Comparison of ENCODE assay signal across 8 mouse cellular contexts in genomic region chr5:35894295-35895047, GRCm38 (mm10). TPM values are rescaled to one million over a fixed set of nuclear protein-coding genes. Genes with fewer than 3 reads are reported as not detected.
A peak's percentile ranks its signal among the peaks of the same experiment; 100 is the strongest.
DNase-seq lines count a peak whose midpoint lies in the region; ATAC-seq and TF ChIP-seq lines count a peak whose summit lies in the region.

No protein-coding gene starts in this region.

- H3K4me3 ChIP-seq in embryonic facial prominence, embryonic 11.5 days (ENCODE audit: low read depth, low read length): peak overlapping the region; percentile 84
- H3K4me3 ChIP-seq in heart, embryonic 14.5 days (ENCODE audit: control insufficient read depth in 1 of 2, insufficient read depth in 1 of 2, low read depth in 1 of 2, low read length in 2 of 2): peak overlapping the region; percentile 68 to 77
- peak overlapping the region; percentile 73 for H3K4me3 ChIP-seq in kidney, postnatal 0 days (replicated peaks; ENCODE audit: low read depth, low read length)

- no peak overlapping the region for H3K27ac ChIP-seq in embryonic facial prominence, embryonic 11.5 days (replicated peaks; ENCODE audit: low read depth, low read length)
- H3K27ac ChIP-seq in heart, embryonic 14.5 days (replicated peaks in 1 of 2; ENCODE audit: control insufficient read depth in 1 of 2, insufficient read depth in 1 of 2, low read depth in 2 of 2, low read length in 2 of 2): peak overlapping the region; percentile 78 to 85
- H3K27ac ChIP-seq in kidney, postnatal 0 days: peak overlapping the region; percentile 81

- H3K9me3 ChIP-seq in embryonic facial prominence, embryonic 11.5 days (replicated peaks; ENCODE audit: control insufficient read depth, low read length): no peaks in the 10 kb centered on the region
- H3K9me3 ChIP-seq in heart, embryonic 14.5 days (ENCODE audit: control insufficient read depth, low read length): no peaks in the 10 kb centered on the region
- H3K9me3 ChIP-seq in kidney, postnatal 0 days (replicated peaks; ENCODE audit: low read length): no peaks in the 10 kb centered on the region

- peak overlapping the region; percentile 89 for H3K9ac ChIP-seq in embryonic facial prominence, embryonic 11.5 days (replicated peaks; ENCODE audit: low read length)
- H3K9ac ChIP-seq in heart, embryonic 14.5 days (ENCODE audit: low read length): peak overlapping the region; percentile 97
- H3K9ac ChIP-seq in kidney, postnatal 0 days (ENCODE audit: low read depth, low read length): peak overlapping the region; percentile 80

- 0 out of 2 replicates have a peak, but pooled peaks have one; percentile 2 for ATAC-seq in embryonic facial prominence, embryonic 11.5 days (replicated peaks; ENCODE audit: insufficient number of reproducible peaks, low FRiP score, low TSS enrichment, low read depth)
- ATAC-seq in heart, embryonic 14.5 days (ENCODE audit: insufficient number of reproducible peaks, insufficient read depth, low FRiP score, low read depth): no peak
- ATAC-seq in kidney, postnatal 0 days (replicated peaks; ENCODE audit: low FRiP score, low read depth): no peak

- H3K4me2 ChIP-seq in embryonic facial prominence, embryonic 11.5 days (ENCODE audit: low read depth, low read length): peak overlapping the region; percentile 94
- peak overlapping the region; percentile 88 for H3K4me2 ChIP-seq in heart, embryonic 14.5 days (ENCODE audit: low read length)
- peak overlapping the region; percentile 67 for H3K4me2 ChIP-seq in kidney, postnatal 0 days (ENCODE audit: low read length)

- no peaks in the 10 kb centered on the region for H3K4me1 ChIP-seq in embryonic facial prominence, embryonic 11.5 days (ENCODE audit: control insufficient read depth, insufficient read depth, low read length)
- peaks cover 23 to 35% of the 10 kb centered on the region in 2 experiments for H3K4me1 ChIP-seq in heart, embryonic 14.5 days (ENCODE audit: control insufficient read depth in 2 of 2, insufficient read depth in 2 of 2, low read length in 2 of 2)
- peaks cover 15% of the 10 kb centered on the region for H3K4me1 ChIP-seq in kidney, postnatal 0 days (replicated peaks; ENCODE audit: insufficient read depth, low read length)

- H3K36me3 ChIP-seq in embryonic facial prominence, embryonic 11.5 days (replicated peaks; ENCODE audit: control insufficient read depth, insufficient read depth, low read depth, low read length): no peaks in the 10 kb centered on the region
- no peaks in the 10 kb centered on the region for H3K36me3 ChIP-seq in heart, embryonic 14.5 days (ENCODE audit: control insufficient read depth, insufficient read depth, low read length)
- H3K36me3 ChIP-seq in kidney, postnatal 0 days (ENCODE audit: insufficient read depth, low read length): no peaks in the 10 kb centered on the region

- no peak for TF ChIP-seq CTCF in kidney, postnatal 0 days (IDR thresholded peaks at IDR 0.05; ENCODE audit: low read depth)

- WGBS in embryonic facial prominence, embryonic 11.5 days: 6% methylated on average over 30 of the region's 30 CpGs
- 2% methylated on average over 30 of the region's 30 CpGs for WGBS in heart, embryonic 14.5 days
- WGBS in kidney, postnatal 0 days: 4% methylated on average over 30 of the region's 30 CpGs

- peak; percentile 49 to 62 for DNase-seq in cerebellum, postnatal 10 days
- no peak for DNase-seq in cerebellum, postnatal 36 days
- DNase-seq in embryonic facial prominence, embryonic 11.5 days (ENCODE audit: low spot score): peak; percentile 33
- peak; percentile 78 for DNase-seq in kidney, postnatal 0 days (ENCODE audit: low spot score)
- DNase-seq in lung, postnatal 4 days: peak; percentile 31 to 68
- DNase-seq in right cerebral cortex, postnatal 4 days: no peak
- no peak for DNase-seq in layer of hippocampus, adult 9-11 months

- no peaks in the 10 kb centered on the region for H3K27me3 ChIP-seq in embryonic facial prominence, embryonic 11.5 days (ENCODE audit: control insufficient read depth, insufficient read depth, low read length)
- no peaks in the 10 kb centered on the region for H3K27me3 ChIP-seq in heart, embryonic 14.5 days (ENCODE audit: control insufficient read depth, insufficient read depth, low read length)
- no peaks in the 10 kb centered on the region for H3K27me3 ChIP-seq in kidney, postnatal 0 days (ENCODE audit: insufficient read depth, low read length)

RNA-seq across cellular contexts. Expression of gene Afap1, which starts 1.4 kb away (rescaled TPM):
- polyA plus RNA-seq in embryonic facial prominence, embryonic 11.5 days (2014; fragmentation: Nextera tagmentation; extraction: Ambion mirVana): 19.8 and 20.5 TPM in 2 replicates
- 24.8 and 27.3 TPM in 2 replicates for polyA plus RNA-seq in heart, embryonic 14.5 days (2014; fragmentation: Nextera tagmentation; extraction: Ambion mirVana)
- polyA plus RNA-seq in kidney, postnatal 0 days (2015; fragmentation: Nextera tagmentation; extraction: Ambion mirVana): 19.1 and 19.7 TPM in 2 replicates

Comparison
In these comparisons a context has a peak if more than half of its experiments do, and no peak if none do; other contexts are left out.
1. DNase-seq: peak in cerebellum, postnatal 10 days (2 of 2), embryonic facial prominence, embryonic 11.5 days (single experiment), kidney, postnatal 0 days (single experiment) and lung, postnatal 4 days (2 of 2); none in cerebellum, postnatal 36 days (0 of 2), right cerebral cortex, postnatal 4 days (single experiment) and layer of hippocampus, adult 9-11 months (single experiment).
2. Peak in every context shown above with its lines, with median percentiles within 50 percentile points of each other: H3K4me2 ChIP-seq, H3K4me3 ChIP-seq and H3K9ac ChIP-seq.